Mouse (Mus musculus): Measurements from ENCODE around the gene Tgfbr3. TPM values are rescaled to one million over a fixed set of nuclear protein-coding genes. Genes with fewer than 3 reads are reported as not detected.

Tgfbr3 gene
- polyA plus RNA-seq, 1 experiment from 2014 or later, result 1.3 TPM

- H3K36me3 ChIP-seq (ENCODE audit: poor library complexity, severe bottlenecking), result no peaks in the 10 kb centered on the region
- no peak overlapping the region for H3K4me3 ChIP-seq
- H3K4me1 ChIP-seq, result peaks cover 54% of the 10 kb centered on the region
- peaks cover 77% of the 10 kb centered on the region for H3K27me3 ChIP-seq
- WGBS, result 65% methylated on average over 11 of the region's 11 CpGs
- no peak overlapping the region for H3K27ac ChIP-seq
- H3K9me3 ChIP-seq (replicated peaks), result no peaks in the 10 kb centered on the region
- ATAC-seq, result no peak
- no peak overlapping the region for H3K4me2 ChIP-seq
- no peak overlapping the region for H3K9ac ChIP-seq
Measured at GRCm38 (mm10) chr5:107146111-107146616, 143.3 kb downstream of the Tgfbr3 start.

- ATAC-seq, result no peak
- peaks cover 67% of the 10 kb centered on the region for H3K27me3 ChIP-seq
- no peaks in the 10 kb centered on the region for H3K36me3 ChIP-seq (ENCODE audit: poor library complexity, severe bottlenecking)
- no peaks in the 10 kb centered on the region for H3K9me3 ChIP-seq (replicated peaks)
- H3K4me1 ChIP-seq, result peaks cover 54% of the 10 kb centered on the region
- H3K4me3 ChIP-seq, result no peak overlapping the region
- no peak overlapping the region for H3K4me2 ChIP-seq
- H3K27ac ChIP-seq, result no peak overlapping the region
- no peak overlapping the region for H3K9ac ChIP-seq
- 79% methylated on average over 4 of the region's 4 CpGs for WGBS
Measured at GRCm38 (mm10) chr5:107145125-107145524, 144.3 kb downstream of the Tgfbr3 start.

DNA sequence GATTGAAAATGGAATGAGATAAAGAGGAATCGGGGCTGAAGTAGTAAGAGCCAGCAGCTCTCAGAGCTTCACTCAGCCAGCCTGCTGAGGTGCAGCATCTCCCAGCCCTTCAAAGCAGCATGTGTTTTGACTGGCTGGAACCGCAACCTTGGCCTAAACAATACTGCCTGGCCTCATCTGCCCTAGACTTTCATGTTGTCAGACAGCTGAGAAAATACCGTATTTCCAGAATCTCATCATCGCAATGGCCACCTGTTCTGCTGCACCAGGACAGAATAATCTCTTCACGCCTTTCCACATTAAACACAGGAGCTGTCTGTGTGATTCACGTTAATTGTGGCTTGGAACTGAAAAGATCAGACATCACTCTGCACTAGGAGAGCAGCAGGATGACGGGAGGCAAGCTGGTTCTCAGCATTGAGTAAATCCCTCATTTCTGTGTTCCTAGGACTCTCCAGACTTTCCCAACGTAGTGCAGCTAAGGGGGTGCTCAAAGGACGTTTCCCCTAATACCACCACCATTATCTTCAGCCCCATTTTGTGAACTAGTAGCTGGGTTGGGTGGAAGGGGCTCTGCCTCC is 145.1 kb downstream of the Tgfbr3 start:
- no peaks in the 10 kb centered on the region for H3K36me3 ChIP-seq (ENCODE audit: poor library complexity, severe bottlenecking)
- WGBS, result 28% methylated on average over 9 of the region's 9 CpGs
- no peak overlapping the region for H3K9ac ChIP-seq
- H3K9me3 ChIP-seq (replicated peaks), result no peaks in the 10 kb centered on the region
- ATAC-seq, result peak; percentile 64
- no peak overlapping the region for H3K4me2 ChIP-seq
- no peak overlapping the region for H3K4me3 ChIP-seq
- peaks cover 59% of the 10 kb centered on the region for H3K4me1 ChIP-seq
- H3K27me3 ChIP-seq, result peaks cover 60% of the 10 kb centered on the region
- H3K27ac ChIP-seq, result no peak overlapping the region; the same call in 1 of the 2 replicates

DNA sequence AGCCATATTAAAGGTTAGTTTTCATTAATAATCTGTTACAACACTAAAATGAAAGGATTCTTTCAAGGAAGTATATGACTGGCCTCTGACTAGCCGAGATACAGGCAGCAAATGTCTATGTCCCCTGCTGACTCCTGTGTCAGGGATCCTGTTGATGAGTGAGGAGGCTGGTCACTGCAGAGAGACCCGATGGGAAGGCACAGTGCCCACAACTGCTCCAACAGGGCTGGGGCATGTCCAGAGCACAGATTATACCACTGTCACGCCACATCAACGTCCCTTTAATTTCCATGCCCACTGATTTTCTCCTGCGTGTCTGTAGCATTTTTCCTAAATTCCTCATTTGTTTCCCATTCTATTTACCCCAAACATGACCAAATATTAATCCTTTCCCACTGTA is 146.0 kb downstream of the Tgfbr3 start:
- Histone ChIP-seq H3K4me2 (no peak overlapping the region), H3K27me3 (peaks cover 62% of the 10 kb centered on the region), H3K4me3 (no peak overlapping the region), H3K9me3 (replicated peaks) (no peaks in the 10 kb centered on the region), H3K27ac (no peak overlapping the region), H3K4me1 (peaks cover 51% of the 10 kb centered on the region), H3K9ac (no peak overlapping the region), H3K36me3 (ENCODE audit: poor library complexity, severe bottlenecking) (no peaks in the 10 kb centered on the region)
- no peak for ATAC-seq
- WGBS, result 84% methylated on average over 5 of the region's 5 CpGs

GRCm38 (mm10) chr5:107142791-107143190 is 146.6 kb downstream of the Tgfbr3 start:
- H3K9me3 ChIP-seq (replicated peaks), result no peaks in the 10 kb centered on the region
- no peak for ATAC-seq
- WGBS, result 87% methylated on average over 5 of the region's 5 CpGs
- no peaks in the 10 kb centered on the region for H3K36me3 ChIP-seq (ENCODE audit: poor library complexity, severe bottlenecking)
- peaks cover 62% of the 10 kb centered on the region for H3K27me3 ChIP-seq
- H3K9ac ChIP-seq, result no peak overlapping the region
- no peak overlapping the region for H3K4me3 ChIP-seq
- no peak overlapping the region for H3K27ac ChIP-seq
- H3K4me1 ChIP-seq, result peaks cover 45% of the 10 kb centered on the region
- no peak overlapping the region for H3K4me2 ChIP-seq

DNA sequence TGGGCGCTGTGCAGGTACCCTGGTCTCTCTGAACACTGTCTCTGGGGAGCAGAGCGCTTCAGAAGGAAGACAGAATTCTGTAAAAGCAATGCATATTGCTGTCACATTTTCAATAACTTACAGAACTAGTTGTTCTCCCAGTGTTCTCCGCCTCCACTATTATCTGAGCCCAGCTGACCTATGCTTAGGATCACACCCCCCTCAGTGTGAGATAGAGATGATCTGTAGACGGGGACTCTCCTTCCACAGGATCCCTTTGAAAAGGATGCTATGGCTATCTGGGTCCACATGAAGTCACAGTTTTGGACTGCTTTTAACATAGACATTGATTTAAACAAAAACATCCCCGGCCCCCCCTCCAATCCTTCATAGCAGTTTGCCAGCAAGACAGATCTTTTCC is 148.1 kb downstream of the Tgfbr3 start:
- WGBS, result 88% methylated on average over 5 of the region's 5 CpGs
- Histone ChIP-seq H3K9ac (no peak overlapping the region), H3K36me3 (ENCODE audit: poor library complexity, severe bottlenecking) (no peaks in the 10 kb centered on the region), H3K9me3 (replicated peaks) (no peaks in the 10 kb centered on the region), H3K27ac (no peak overlapping the region), H3K4me3 (no peak overlapping the region), H3K4me1 (peaks cover 32% of the 10 kb centered on the region), H3K4me2 (no peak overlapping the region), H3K27me3 (peaks cover 54% of the 10 kb centered on the region)
- no peak for ATAC-seq

DNA sequence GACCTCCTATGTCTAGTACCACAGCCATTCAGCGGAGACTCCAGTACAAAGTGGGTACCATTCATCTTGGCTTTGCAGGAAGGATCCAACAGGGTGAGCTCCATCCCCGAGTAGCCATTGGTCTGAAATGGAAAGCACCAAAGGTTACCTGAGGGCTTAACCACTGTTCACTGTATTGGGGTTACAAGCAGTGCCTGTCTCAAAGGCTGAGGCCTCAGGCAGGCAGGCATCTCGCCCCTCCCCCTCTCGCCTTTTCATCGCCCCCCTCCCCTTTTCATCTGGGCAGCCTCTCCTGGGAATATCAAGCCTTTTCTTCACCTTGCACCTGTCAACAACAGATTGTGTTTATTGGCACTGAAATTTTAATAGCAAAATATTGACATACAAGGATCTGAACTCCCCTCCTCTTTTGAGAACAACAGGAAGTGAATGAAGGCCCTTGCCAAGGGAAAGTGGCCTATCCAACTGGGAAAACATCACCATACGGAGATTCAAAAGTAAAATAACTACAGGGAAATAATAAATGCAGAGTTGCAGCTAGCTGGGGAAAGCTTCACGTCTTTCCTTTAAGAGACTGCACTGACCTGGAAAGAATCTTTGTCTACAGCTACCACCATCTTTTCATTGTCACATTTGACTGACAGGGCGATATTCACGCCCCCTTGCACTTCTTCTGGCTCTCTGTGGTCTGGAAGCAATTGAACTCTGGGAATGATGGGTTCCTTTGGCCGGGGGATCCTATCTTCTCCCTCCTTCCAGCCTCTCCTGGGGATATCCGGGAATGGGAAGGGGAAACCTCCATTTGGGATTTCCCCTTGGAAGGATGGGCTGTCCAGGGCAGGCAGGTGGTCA is 149.4 kb downstream of the Tgfbr3 start:
- Histone ChIP-seq H3K4me1 (peaks cover 23% of the 10 kb centered on the region), H3K27me3 (peaks cover 45% of the 10 kb centered on the region), H3K4me3 (no peak overlapping the region), H3K9me3 (replicated peaks) (no peaks in the 10 kb centered on the region), H3K4me2 (no peak overlapping the region), H3K27ac (no peak overlapping the region), H3K36me3 (ENCODE audit: poor library complexity, severe bottlenecking) (no peaks in the 10 kb centered on the region), H3K9ac (no peak overlapping the region)
- 55% methylated on average over 11 of the region's 11 CpGs for WGBS
- peak; percentile 58 for ATAC-seq

GRCm38 (mm10) chr5:107133336-107133735 is 156.1 kb downstream of the Tgfbr3 start:
- Histone ChIP-seq H3K4me1 (no peaks in the 10 kb centered on the region), H3K9me3 (replicated peaks) (no peaks in the 10 kb centered on the region), H3K4me3 (no peak overlapping the region), H3K27me3 (peaks cover 40% of the 10 kb centered on the region), H3K36me3 (ENCODE audit: poor library complexity, severe bottlenecking) (no peaks in the 10 kb centered on the region), H3K9ac (no peak overlapping the region), H3K27ac (no peak overlapping the region), H3K4me2 (no peak overlapping the region)
- no peak for ATAC-seq
- 93% methylated on average over 2 of the region's 2 CpGs for WGBS

DNA sequence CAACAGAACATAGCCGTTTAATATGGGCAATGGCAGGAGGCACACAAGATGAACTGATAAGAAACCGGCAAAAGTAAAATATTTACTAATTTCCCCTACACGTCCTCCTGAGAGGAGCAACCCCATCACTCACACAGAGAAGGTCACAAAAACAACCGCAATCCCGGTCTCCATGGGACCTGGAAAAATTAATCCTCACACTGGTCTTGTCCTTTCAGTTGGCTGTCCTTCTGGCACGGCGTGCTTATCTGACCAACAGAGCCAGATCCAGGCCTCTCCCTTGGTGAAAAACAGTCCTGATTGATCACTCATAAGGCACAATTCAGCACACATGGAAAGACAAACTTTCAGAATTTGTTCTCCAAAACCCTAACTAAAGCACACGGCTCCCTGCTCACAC is 157.2 kb downstream of the Tgfbr3 start:
- Histone ChIP-seq H3K9ac (no peak overlapping the region), H3K27ac (no peak overlapping the region), H3K27me3 (peaks cover 42% of the 10 kb centered on the region), H3K4me1 (no peaks in the 10 kb centered on the region), H3K4me3 (no peak overlapping the region), H3K4me2 (no peak overlapping the region), H3K9me3 (replicated peaks) (no peaks in the 10 kb centered on the region), H3K36me3 (ENCODE audit: poor library complexity, severe bottlenecking) (no peaks in the 10 kb centered on the region)
- 79% methylated on average over 8 of the region's 8 CpGs for WGBS
- no peak for ATAC-seq

- Histone ChIP-seq H3K36me3 (ENCODE audit: poor library complexity, severe bottlenecking) (no peaks in the 10 kb centered on the region), H3K27me3 (peaks cover 33% of the 10 kb centered on the region), H3K4me1 (no peaks in the 10 kb centered on the region), H3K9ac (no peak overlapping the region), H3K27ac (no peak overlapping the region), H3K9me3 (replicated peaks) (no peaks in the 10 kb centered on the region), H3K4me3 (no peak overlapping the region), H3K4me2 (no peak overlapping the region)
- no peak for ATAC-seq
- 56% methylated on average over 5 of the region's 5 CpGs for WGBS
Measured at GRCm38 (mm10) chr5:107129304-107129703, 160.1 kb downstream of the Tgfbr3 start.

- H3K4me1 ChIP-seq, result no peaks in the 10 kb centered on the region
- H3K27me3 ChIP-seq, result peaks cover 33% of the 10 kb centered on the region
- no peak overlapping the region for H3K27ac ChIP-seq
- no peak overlapping the region for H3K4me3 ChIP-seq
- 35% methylated on average over 7 of the region's 7 CpGs for WGBS
- H3K36me3 ChIP-seq (ENCODE audit: poor library complexity, severe bottlenecking), result no peaks in the 10 kb centered on the region
- no peaks in the 10 kb centered on the region for H3K9me3 ChIP-seq (replicated peaks)
- no peak for ATAC-seq
- no peak overlapping the region for H3K4me2 ChIP-seq
- no peak overlapping the region for H3K9ac ChIP-seq
Measured at GRCm38 (mm10) chr5:107126561-107126960, 162.9 kb downstream of the Tgfbr3 start.

DNA sequence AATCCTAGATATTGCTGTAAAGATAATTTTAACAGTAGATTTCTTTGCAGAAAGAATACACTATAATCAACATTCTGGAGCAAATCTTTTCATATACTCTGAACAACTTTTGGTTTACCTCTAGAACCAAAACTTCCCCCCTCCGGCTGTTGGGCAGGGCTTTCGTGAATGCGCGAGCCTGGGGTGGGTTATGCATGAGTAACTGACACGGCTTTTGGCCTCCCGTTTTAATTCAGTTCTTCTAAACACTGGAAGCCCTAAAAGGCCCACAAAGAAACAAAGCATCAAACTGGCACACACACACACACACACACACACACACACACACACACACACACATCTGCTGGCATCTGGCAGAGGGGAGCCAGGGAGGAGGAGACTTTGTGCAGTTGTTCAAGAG is 164.3 kb downstream of the Tgfbr3 start:
- WGBS, result 42% methylated on average over 6 of the region's 6 CpGs
- no peaks in the 10 kb centered on the region for H3K36me3 ChIP-seq (ENCODE audit: poor library complexity, severe bottlenecking)
- peaks cover 22% of the 10 kb centered on the region for H3K27me3 ChIP-seq

More for the DNA sequence above, 164.3 kb downstream of the Tgfbr3 start:
- Histone ChIP-seq H3K4me2 (no peak overlapping the region), H3K4me1 (no peaks in the 10 kb centered on the region), H3K9ac (no peak overlapping the region), H3K27ac (no peak overlapping the region), H3K9me3 (replicated peaks) (no peaks in the 10 kb centered on the region), H3K4me3 (no peak overlapping the region)
- no peak for ATAC-seq

Measured in forebrain, embryonic 13.5 days (tissue).